Mouse (Mus musculus): Measurements from ENCODE around the gene Olfr1395. TPM values are rescaled to one million over a fixed set of nuclear protein-coding genes. Genes with fewer than 3 reads are reported as not detected.

Olfr1395 gene
- not detected for total RNA-seq (2021)
- long read RNA-seq, experiment 1, result 0 reads
- long read RNA-seq, experiment 2, result 0 reads

- no peak for DNase-seq (ENCODE audit: low spot score in 2 of 2)
- intact Hi-C loops (cut with DNase I), result no loop called here
Measured at GRCm38 (mm10) chr11:49141974-49142373, at the start of gene Olfr1395. Olfr1395 (plus strand) TSS chr11:49142274.

DNA sequence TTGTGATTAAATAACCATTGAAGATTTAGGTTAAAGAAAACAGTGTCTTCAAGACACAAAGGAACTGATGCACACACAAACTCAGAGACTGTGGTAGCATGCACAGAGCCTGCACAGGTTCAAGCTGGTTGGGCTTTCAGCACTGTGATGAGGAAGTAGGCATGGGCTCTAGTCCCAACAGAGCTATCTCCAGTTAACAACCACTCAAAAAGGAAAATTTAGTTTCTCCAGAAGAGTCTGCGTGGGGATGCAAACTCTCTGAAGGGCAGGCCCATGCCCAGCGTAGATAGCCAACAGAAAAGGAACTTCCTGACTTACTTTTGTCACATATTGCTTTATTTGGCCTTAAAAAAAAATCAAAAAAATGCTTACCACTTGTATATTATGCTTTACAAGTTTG, 49.3 kb upstream of the Olfr1395 start:
- intact Hi-C loops (cut with DNase I), result no loop called here
- no peak for DNase-seq (ENCODE audit: low spot score in 2 of 2)

DNA sequence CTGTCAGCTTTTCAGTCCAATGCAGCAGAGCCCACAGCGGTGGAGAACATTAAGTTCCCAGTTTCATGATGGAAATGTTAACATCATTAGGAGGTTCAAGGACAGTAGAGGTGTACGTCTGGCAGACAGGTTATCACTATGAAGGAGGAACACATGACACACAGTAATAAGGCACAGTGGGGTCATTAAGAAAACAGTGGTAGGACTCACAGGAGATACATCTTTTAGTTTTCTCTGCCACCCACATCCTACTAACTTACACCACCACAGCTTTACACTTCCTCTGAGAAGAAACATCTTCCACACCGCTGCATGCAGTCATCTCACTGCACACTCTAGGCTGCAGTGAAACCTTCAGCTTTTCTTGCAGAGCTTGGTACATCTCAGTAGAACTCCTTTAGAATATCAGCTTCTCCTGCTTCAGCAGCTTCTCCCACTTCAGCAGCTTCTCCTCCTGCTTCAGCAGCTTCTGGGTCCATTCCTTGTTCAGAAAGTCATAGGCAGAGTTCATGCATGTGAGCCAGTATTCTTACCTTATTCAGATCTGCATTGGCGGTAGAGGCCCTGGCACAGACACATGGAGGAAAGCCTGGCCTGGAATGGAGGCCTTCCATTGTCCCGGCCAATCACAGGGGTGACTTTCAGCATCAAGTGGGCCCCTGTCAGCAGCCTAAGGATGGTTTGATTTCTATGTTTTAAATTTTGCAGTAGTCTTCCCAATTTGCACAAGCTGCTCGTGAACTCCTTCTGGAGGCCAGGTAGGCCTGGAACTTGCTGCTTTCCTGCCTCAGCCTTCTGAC, 48.0 kb upstream of the Olfr1395 start:
- DNase-seq (ENCODE audit: low spot score in 2 of 2), result no peak
- intact Hi-C loops (cut with DNase I), result no loop called here

DNA sequence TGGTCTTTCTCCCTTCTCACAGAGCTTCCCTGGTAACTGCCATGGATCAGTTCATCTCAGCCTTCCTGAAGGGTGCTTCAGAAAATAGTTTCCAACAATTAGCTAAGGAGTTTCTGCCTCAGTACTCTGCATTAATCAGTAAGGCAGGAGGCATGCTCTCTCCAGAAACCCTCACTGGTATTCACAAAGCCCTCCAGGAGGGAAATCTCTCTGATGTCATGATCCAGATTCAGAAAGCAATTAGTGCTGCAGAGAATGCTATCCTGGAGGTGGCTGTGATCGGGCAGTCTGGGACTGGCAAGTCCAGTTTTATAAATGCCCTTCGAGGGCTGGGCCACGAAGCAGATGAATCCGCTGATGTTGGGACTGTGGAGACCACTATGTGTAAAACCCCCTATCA, 46.7 kb upstream of the Olfr1395 start:
- DNase-seq (ENCODE audit: low spot score in 2 of 2), result no peak

GRCm38 (mm10) chr11:49100409-49100808, 41.7 kb upstream of the Olfr1395 start:
- DNase-seq (ENCODE audit: low spot score in 2 of 2), result no peak
- intact Hi-C loops (cut with DNase I), result loop anchor here (5.0 kb wide), 1 partner anchor 308 kb away; no protein-coding TSS in a partner anchor

More for the DNA sequence above, 46.7 kb upstream of the Olfr1395 start:
- intact Hi-C loops (cut with DNase I), result no loop called here

- intact Hi-C loops (cut with DNase I), result loop anchor here (5.0 kb wide), 1 partner anchor 309 kb away; no protein-coding TSS in a partner anchor
- no peak for DNase-seq (ENCODE audit: low spot score in 2 of 2)
Measured at GRCm38 (mm10) chr11:49101500-49101899, 40.6 kb upstream of the Olfr1395 start.

DNA sequence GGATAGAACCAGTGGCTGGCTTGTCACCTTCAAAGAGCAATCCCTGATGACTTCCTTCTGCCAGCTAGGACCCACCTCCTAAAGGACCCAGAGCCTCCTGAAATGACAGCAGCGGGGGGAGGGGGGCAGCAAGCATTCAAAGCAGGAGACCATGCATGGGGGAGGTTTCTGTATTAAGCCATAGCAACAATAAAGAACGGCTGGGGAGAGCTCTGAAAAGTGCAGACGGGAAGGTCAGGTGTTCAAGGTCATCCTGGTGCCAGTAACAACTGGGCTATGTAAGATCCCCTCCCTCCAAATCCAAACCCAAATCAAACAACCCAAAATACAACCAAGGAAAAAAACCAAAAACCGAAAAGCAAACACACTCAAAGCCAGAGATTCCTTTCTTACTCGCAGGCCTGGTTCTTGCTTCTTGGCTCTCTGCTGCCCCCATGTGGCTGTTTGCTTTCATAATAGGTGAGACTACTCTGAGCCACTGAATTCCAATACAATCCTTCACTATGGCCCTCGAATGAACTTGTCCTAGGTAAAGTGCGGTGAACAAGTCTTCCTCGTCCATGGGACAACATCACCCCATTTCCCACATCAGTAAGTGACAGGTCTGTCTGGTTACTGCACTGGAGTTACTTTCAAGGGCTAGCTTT, 38.9 kb upstream of the Olfr1395 start:
- intact Hi-C loops (cut with DNase I), result loop anchor here (1.0 to 5.0 kb wide), 2 partner anchors 229 to 311 kb away; no protein-coding TSS in a partner anchor
- peak; percentile 88 to 95 for DNase-seq (ENCODE audit: low spot score in 2 of 2)

DNA sequence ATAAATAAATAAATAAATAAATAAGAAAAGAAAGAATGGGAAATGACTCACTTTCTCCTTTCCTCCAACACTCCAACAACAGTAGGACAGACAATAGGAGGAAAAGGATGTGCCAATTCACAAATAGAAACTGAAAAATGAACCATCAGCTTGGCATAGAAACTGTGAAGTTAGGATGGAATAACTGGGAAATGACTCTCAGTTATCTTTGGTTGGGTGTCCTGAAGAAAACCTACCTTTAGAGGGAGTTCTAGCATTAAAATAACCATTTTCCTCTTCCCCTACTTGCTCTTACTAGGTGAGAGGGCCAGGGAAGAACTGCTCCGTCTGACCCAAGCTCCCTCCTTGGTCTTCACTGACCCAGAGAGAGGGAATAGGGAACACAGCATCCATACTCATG, 36.3 kb upstream of the Olfr1395 start:
- no peak for DNase-seq (ENCODE audit: low spot score in 2 of 2)

GRCm38 (mm10) chr11:49107650-49108537, 34.2 kb upstream of the Olfr1395 start:
- no peak for DNase-seq (ENCODE audit: low spot score in 2 of 2)
- intact Hi-C loops (cut with DNase I), result no loop called here

More for the DNA sequence above, 36.3 kb upstream of the Olfr1395 start:
- intact Hi-C loops (cut with DNase I), result no loop called here

GRCm38 (mm10) chr11:49108833-49109232, 33.2 kb upstream of the Olfr1395 start:
- DNase-seq (ENCODE audit: low spot score in 2 of 2), result peak; percentile 41 to 45

DNA sequence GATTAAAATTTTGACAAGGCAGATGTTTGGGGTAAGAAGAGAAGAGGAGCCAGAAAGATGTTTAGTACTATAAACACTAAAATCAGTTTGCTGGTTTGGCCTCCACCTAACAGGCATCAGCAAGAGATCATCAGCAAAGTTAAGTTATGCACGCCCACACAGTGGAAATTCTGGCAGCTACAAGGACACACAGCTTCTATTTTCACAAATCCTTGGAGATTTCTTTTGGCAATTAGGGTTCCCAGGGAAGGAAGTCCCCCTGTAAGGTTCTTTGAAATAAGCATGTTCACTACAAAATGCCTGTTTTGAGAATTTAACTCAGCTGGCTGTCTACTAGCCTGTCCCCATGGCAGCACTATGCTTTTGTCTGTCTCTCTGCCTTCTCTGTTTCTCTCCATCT, 31.1 kb upstream of the Olfr1395 start:
- intact Hi-C loops (cut with DNase I), result loop anchor here (5.0 kb wide), 1 partner anchor 161 kb away; no protein-coding TSS in a partner anchor
- DNase-seq (ENCODE audit: low spot score in 2 of 2), result no peak

More at GRCm38 (mm10) chr11:49108833-49109232, 33.2 kb upstream of the Olfr1395 start:
- intact Hi-C loops (cut with DNase I), result no loop called here

DNA sequence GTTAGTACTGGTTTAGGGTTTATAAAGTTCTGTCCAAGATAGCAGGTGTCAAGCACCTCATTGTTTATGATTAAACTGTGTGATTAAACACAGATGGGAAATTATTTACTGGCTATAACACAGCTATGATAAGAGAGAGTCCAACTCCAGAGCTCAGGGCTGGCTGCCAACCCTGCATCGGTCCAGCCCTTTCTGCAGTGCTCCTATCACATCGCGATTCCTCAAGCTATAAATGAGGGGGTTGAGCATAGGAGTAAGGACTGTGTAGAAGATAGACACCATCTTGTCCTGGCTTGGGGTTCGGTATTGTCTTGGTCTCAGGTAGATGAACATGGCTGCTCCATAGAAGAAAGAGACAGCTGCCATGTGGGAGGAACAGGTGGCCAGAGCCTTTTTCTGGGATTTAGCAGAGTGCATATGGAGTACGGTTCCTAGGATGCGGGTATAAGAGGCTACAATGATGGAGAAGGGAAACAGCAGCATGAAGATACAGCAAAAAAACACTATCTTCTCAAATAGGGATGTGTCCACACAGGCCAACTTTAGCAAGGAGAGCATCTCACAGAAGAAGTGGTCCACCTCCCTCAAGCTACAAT, 29.4 kb upstream of the Olfr1395 start:
- no peak for DNase-seq (ENCODE audit: low spot score in 2 of 2)
- intact Hi-C loops (cut with DNase I), result loop anchor here (5.0 kb wide), 1 partner anchor 160 kb away; no protein-coding TSS in a partner anchor

DNA sequence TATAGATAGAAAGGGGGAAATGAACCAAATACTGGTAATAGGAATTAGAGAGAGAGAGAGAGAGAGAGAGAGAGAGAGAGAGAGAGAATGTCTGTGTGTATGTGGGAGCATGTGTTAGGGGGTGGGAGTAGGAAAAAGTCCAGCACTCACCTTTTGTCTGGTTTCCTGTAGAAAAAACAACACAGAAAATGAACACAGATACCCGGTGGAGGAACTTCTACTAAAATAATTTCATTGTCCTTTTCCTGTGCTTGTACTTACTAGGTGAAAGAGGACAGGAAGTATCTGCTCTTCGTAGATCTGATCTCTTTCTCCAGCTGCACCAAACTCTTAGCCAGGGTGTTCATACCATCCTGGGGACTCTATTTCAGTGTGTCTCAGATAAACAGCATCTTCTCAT, 27.9 kb upstream of the Olfr1395 start:
- intact Hi-C loops (cut with DNase I), result loop anchor here (5.0 kb wide), 1 partner anchor 158 kb away; no protein-coding TSS in a partner anchor
- no peak for DNase-seq (ENCODE audit: low spot score in 2 of 2)

GRCm38 (mm10) chr11:49114774-49115173, 27.3 kb upstream of the Olfr1395 start, which contains the start of gene Olfr1396:
Olfr1396 (minus strand) TSS chr11:49114874.
- intact Hi-C loops (cut with DNase I), result loop anchor here (5.0 kb wide), 1 partner anchor 158 kb away; no protein-coding TSS in a partner anchor
- DNase-seq (ENCODE audit: low spot score in 2 of 2), result no peak

GRCm38 (mm10) chr11:49119635-49120034, 22.4 kb upstream of the Olfr1395 start:
- DNase-seq (ENCODE audit: low spot score in 2 of 2), result no peak
- intact Hi-C loops (cut with DNase I), result no loop called here

DNA sequence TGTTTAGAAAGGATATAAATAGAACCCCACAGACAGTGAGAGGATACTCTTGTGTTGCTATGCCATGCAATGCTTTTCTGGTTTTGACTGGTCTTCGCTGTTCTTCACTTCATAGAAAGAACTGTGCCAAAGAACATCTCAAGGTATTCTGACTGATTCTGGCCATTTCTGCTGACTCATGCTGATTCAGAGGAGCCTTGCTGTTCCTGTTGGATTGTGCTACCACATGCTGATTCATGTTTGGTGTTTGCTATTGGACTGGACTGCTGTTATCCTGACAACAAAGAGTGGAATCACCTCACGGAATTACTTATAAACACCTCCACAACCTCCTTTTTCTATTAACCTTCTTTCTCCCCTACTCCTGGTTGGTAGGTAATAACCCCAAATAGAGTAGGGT, 17.9 kb upstream of the Olfr1395 start:
- DNase-seq (ENCODE audit: low spot score in 2 of 2), result peak in 1 of 2 experiments; percentile 45
- intact Hi-C loops (cut with DNase I), result no loop called here

- DNase-seq (ENCODE audit: low spot score in 2 of 2), result no peak
- intact Hi-C loops (cut with DNase I), result no loop called here
Measured at GRCm38 (mm10) chr11:49154077-49154476, 12.0 kb downstream of the Olfr1395 start, which contains the start of gene Olfr1394. Olfr1394 (plus strand) TSS chr11:49154377.
